Mouse (Mus musculus) gastrocnemius, adult 18-20 months (tissue): ENCODE data around the gene Cabp4. TPM values are rescaled to one million over a fixed set of nuclear protein-coding genes. Genes with fewer than 3 reads are reported as not detected.

ENCODE experiments used
- DNase-seq: peaks from one replicate; pipeline ENCODE4 v3.0.0; 2021; ENCODE audit warnings: low spot score
- total RNA-seq, 2 experiments: library from RNA; stranded (reverse); gene quantifications; 2 replicates each; pipeline ENCODE4 v1.2.3; 2021

The Cabp4 gene
- total RNA-seq, 2 experiments from 2014 or later, result not detected

GRCm38 (mm10) chr19:4164721-4165120 lies 20.9 kb upstream of the Cabp4 start:
- no peak for DNase-seq

- no peak for DNase-seq
Observed at GRCm38 (mm10) chr19:4164100-4164499, 20.3 kb upstream of the Cabp4 start.

GRCm38 (mm10) chr19:4163543-4163887 lies 19.7 kb upstream of the Cabp4 start:
- no peak for DNase-seq

GRCm38 (mm10) chr19:4162646-4163542 lies 19.1 kb upstream of the Cabp4 start, which contains the start of gene Rps6kb2:
Rps6kb2 (minus strand) TSS chr19:4163354.
- DNase-seq, result peak; percentile 98

- no peak for DNase-seq
Observed at GRCm38 (mm10) chr19:4159049-4159448, 15.2 kb upstream of the Cabp4 start.

DNA sequence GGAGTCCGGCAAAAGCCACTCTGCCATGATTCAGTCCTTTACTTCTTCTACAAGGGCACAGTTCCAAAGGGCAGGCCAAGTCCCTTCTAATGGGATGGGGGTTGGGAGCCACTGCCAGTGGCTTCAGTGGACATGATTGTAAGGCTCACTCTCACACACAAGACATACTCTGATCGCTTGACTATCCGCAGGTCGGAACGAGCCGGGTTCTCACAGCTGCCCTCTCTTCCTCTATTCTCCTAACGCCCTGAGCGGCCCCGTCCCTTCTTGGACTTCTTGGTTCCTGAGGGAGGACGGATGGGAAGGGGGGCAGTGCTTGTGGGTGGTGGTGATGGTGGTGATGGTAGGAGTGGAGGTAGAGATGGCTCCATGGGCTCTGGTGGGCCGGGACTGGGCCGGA lies 12.9 kb upstream of the Cabp4 start:
- no peak for DNase-seq

DNA sequence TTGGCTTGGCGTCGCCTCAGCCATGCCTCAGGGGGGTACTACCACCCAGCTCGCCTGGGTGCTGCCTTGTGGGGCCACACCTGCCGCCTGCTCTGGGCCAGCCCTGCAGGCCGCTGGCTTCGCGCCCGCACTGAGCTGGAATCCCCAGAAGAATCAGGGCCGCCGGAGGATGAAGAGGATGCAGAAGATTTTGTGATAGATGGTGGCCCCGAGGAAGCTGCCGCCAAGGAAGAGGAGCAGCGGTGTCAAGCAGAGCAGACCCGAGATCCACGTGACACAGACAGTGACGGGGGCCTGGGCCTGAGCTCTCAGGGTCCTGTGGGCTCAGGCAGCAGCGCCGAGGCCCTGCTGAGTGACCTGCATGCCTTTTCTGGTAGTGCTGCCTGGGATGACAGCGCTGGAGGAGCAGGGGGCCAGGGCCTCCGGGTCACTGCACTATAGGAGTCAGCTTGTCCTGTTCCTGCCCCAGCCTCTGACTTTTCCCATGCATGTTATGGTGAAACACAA lies 12.3 kb upstream of the Cabp4 start:
- no peak for DNase-seq

DNA sequence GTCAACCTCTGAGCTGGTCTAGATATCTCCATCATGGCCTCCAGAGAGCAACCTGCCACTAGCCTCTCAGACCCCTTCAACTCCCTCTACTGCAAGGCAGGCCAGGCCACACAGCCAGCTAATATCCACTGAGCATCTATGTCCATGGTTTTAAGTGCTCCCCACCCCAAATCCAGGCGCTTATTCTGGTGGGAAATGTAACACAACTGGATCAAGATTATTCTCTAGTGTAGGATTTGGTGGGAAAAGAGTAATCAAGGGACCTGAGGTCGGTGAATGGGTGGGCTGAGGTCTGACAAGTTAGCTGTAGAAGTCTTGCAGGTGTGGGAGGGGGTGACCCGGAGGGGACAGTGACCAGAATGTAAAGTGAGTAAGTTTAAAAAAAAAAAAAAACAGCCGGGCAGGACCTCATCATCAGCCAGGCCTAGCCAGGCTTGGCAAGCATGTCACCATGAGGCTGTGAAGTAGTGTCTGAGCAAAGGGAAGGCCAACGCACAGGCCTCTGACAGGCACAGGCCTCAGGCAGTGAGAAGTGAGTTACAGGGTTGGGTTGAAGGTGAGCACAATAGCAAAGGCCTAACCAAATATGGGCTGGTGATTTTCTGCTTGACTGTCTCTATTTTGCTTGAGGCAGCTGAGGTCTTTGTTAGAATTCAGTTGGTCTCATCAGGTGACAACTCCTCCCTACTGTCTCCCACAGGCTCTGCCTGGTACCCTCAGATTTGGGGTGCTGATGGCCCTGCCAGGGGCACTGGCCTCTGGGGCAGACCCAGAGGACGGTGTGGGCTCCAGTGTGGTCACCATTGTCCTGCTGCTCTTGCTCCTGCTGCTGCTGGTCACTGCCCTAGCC lies 11.6 kb upstream of the Cabp4 start:
- DNase-seq, result no peak

- no peak for DNase-seq
Observed at GRCm38 (mm10) chr19:4154437-4155222, 10.8 kb upstream of the Cabp4 start.

DNA sequence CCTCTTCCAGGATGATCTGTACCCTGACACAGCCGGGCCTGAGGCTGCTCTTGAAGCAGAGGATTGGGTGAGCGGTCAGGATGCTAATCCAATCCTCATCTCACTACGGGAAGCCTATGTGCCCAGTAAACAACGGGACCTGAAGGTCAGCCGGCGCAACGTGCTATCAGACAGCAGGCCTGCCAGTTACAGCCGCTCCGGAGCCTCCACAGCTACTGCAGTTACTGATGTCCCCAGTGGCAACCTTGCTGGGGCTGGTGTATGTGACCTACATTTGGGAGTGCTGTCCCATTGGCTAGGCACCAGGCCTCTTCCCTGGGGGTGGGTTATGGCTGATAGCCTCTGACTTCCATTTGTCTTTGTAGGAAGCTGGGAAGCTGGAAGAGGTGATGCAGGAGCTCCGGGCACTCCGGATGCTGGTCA lies 9.4 kb upstream of the Cabp4 start, which contains the start of gene Ptprcap:
Gene Ptprcap (plus strand): TSS at position 373 of the 423 bp plus-strand sequence.
- no peak for DNase-seq

DNA sequence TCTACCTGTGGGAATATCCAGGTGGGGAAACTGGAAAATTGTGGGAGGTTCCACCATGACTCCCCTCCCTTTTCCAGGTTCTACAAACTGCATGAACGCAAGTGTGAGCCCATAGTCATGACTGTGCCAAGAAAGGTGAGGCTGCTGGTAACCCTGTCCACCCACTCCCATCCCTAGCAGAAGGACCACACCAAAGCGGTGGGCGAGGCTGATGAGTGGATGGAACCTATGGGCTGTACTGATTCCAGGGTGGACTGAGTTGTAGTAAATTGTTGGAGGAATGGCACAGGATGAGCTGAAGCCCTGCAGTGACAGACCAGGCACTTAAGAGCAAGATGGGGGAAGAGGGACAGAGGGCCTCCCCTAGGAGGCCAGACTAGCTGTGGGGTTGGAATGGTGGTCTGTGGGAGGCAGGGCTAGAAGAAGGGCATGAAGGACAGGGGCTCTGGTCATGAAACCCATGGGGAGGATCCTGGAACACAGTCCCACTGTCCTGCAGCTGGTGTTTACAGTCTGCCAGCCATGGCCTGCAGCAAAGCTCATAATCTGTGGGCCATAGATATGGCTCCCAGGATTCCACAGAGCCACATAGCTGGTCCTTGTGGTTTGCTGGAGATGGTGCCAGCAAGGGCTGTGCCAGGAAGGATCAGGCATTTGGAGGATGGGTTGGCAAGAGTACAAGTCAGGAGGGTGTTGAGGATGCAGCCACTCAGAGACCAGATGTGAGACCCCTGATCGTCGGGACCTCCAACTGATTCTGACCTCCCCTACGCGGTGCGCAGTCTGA lies 8.8 kb upstream of the Cabp4 start:
- no peak for DNase-seq

DNA sequence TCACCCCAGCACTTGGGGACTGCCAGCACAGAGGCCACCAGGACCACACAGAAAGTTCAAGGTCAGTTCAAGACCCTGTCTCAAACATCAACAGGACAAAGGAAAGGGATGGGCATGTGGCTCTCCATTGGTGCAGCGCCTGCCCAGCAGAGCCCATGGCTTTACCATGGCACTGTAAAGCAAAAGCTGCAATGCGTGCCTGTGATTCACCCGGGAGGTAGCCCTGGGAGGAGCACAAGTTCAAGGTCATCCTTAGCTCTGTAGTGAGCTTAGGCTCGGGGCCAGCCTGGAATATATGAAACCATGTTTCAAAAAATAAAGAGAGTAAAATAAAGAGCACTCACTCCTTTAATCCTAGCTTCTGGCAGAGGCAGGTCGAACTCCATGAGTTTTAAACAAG lies 8.1 kb upstream of the Cabp4 start:
- DNase-seq, result no peak

DNA sequence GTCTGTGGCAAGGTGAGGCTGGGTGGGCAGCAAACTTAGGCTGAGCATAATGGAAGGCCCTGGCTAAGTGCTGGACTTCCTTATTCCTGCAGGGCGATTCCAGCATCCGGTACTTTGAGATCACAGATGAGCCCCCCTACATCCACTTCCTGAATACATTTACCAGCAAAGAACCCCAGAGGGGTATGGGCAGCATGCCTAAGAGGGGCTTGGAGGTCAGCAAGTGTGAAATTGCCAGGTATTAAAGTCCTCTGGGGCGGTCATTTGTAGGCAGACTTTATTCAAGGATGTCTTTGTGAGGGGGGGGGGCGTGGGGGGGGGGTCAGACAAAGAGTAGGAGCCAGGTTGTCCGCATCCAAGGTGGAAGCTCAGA lies 7.6 kb upstream of the Cabp4 start:
- no peak for DNase-seq

DNA sequence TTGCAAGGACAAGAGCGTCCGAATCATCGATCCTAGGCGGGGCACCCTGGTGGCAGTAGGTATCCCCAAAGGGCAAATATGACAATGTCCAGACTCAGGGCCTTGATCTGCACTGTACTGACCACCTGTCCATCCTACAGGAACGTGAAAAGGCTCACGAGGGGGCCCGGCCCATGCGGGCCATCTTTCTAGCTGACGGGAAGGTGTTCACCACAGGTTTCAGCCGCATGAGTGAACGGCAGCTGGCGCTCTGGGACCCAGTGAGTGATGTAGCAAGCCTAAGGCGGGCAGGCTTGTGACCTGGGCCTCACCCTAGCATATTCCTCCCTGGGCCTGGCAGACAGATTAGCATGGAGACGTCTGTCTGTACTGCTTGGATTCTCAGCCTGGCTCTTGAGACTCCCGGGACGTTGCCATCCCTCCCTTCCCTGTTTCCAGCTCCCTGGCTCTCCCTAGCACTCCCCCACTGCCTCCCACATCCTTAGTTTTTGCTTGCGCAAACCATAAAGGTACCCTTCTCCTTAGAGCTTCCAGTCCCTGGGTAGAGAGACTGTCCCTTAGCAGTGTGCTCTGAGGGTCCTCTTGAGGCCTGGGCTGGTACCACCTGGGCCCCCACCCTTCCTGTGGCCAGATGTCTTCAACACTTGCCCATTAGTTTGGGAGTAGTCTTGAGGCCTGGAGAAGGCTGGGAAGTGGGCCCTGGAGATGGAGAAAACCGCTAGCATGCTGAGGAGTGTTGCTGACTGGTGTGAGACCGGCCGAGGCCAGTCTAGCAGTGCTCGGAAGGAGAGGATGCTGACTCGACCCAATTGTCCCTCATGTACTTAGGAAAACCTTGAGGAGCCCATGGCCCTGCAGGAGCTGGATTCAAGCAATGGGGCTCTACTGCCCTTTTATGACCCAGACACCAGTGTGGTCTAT lies 7.0 kb upstream of the Cabp4 start:
- no peak for DNase-seq

GRCm38 (mm10) chr19:4149764-4150461 lies 6.1 kb upstream of the Cabp4 start:
- DNase-seq, result no peak

DNA sequence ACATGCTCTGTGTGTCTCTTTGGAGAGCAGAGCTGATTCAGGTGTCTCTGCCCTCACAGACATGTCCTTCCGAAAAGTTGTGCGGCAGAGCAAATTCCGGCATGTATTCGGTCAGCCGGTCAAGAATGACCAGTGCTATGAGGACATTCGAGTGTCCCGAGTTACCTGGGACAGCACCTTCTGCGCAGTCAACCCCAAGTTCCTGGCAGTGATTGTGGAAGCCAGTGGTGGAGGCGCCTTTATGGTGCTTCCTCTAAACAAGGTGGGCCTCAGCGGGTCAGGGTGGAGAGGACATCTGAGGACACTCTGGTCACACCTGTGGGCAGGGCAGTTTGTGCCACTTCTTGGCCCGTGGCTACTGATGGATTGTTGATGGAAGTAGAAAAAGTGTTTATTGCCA lies 5.5 kb upstream of the Cabp4 start:
- no peak for DNase-seq

- no peak for DNase-seq
Observed at GRCm38 (mm10) chr19:4148819-4149218, 5.0 kb upstream of the Cabp4 start.

- DNase-seq, result peak; percentile 97
Observed at GRCm38 (mm10) chr19:4148491-4148806, 4.6 kb upstream of the Cabp4 start, which contains the start of gene Coro1b. Coro1b (plus strand) TSS chr19:4148619.
